In the genomic region with DNA sequence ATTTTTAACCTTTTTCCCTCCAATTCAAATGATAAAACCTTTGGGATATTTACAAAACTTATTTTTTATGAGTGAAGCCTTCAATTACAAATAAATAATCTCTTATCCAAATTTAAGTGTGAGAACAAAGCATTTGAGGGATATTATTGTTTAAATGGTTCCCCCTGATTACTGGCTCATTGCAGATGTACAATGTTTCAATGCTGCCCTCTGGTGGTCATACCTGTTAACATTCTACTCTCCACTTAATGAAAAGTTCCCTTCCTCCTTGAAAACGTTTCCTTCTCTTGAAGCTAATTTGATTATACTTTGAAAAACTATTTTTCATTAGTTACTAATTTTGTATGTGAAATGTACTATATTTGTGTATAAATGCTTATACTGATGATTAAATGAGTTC, we compare ENCODE assay signal across 7 mouse cellular contexts.
DNase-seq lines count a peak whose midpoint lies in the region; ATAC-seq lines count a peak whose summit lies in the region.

No protein-coding gene starts in this region.

- H3K36me3 ChIP-seq in kidney, embryonic 16.5 days (ENCODE audit: insufficient read depth, low read length) = no peaks in the 10 kb centered on the region
- no peaks in the 10 kb centered on the region for H3K36me3 ChIP-seq in embryonic facial prominence, embryonic 10.5 days (replicated peaks)

- no peaks in the 10 kb centered on the region for H3K9me3 ChIP-seq in kidney, embryonic 16.5 days (ENCODE audit: low read length)
- no peaks in the 10 kb centered on the region for H3K9me3 ChIP-seq in embryonic facial prominence, embryonic 10.5 days

- WGBS in kidney, embryonic 16.5 days = 17% methylated on average over 1 of the region's 1 CpGs
- 15% methylated on average over 1 of the region's 1 CpGs for WGBS in embryonic facial prominence, embryonic 10.5 days

- H3K4me3 ChIP-seq in kidney, embryonic 16.5 days (ENCODE audit: low read length) = no peak overlapping the region
- no peak overlapping the region for H3K4me3 ChIP-seq in embryonic facial prominence, embryonic 10.5 days

- H3K27ac ChIP-seq in kidney, embryonic 16.5 days (ENCODE audit: low read length) = no peak overlapping the region
- H3K27ac ChIP-seq in embryonic facial prominence, embryonic 10.5 days (replicated peaks) = no peak overlapping the region

- no peak overlapping the region for H3K9ac ChIP-seq in kidney, embryonic 16.5 days (replicated peaks; ENCODE audit: low read length)

- no peaks in the 10 kb centered on the region for H3K4me1 ChIP-seq in kidney, embryonic 16.5 days (ENCODE audit: insufficient read depth, low read length)
- H3K4me1 ChIP-seq in embryonic facial prominence, embryonic 10.5 days = no peaks in the 10 kb centered on the region

- H3K27me3 ChIP-seq in kidney, embryonic 16.5 days (ENCODE audit: insufficient read depth, low read length) = no peaks in the 10 kb centered on the region
- no peaks in the 10 kb centered on the region for H3K27me3 ChIP-seq in embryonic facial prominence, embryonic 10.5 days (replicated peaks; ENCODE audit: low read depth, poor library complexity, severe bottlenecking)

- ATAC-seq in kidney, embryonic 16.5 days (ENCODE audit: low FRiP score, low TSS enrichment) = no peak
- ATAC-seq in megakaryocyte progenitor cell, adult 5-6 weeks (replicated peaks; ENCODE audit: poor library complexity) = 0 out of 2 replicates have a peak, but pooled peaks have one; percentile 61

- H3K4me2 ChIP-seq in kidney, embryonic 16.5 days (replicated peaks; ENCODE audit: low read depth, low read length) = no peak overlapping the region

- peak; percentile 17 for DNase-seq in kidney, adult 9 months
- DNase-seq in 3T3-L1 (ENCODE audit: low read depth, low spot score) (peak; percentile 74), ES-CJ7 (ENCODE audit: low read depth, low spot score) (peak; percentile 36)
- peak; percentile 10 for DNase-seq in embryonic facial prominence, embryonic 10.5 days (ENCODE audit: low spot score)
- no peak for DNase-seq in thymus, adult 18-20 months

Comparison
In these comparisons a context has a peak if more than half of its experiments do, and no peak if none do; other contexts are left out.
1. DNase-seq: peak in kidney, adult 9 months (single experiment), 3T3-L1 (single experiment), ES-CJ7 (single experiment) and embryonic facial prominence, embryonic 10.5 days (single experiment); none in thymus, adult 18-20 months (0 of 2).